Mouse (Mus musculus) brain, embryonic 14.5 days (tissue): Measurements from ENCODE around the gene Cfap221.

Source experiments
- CTCF ChIP-seq: fragments of 200-500 bp; IDR thresholded peaks from 2 replicates; pipeline ENCODE4 v1.5.1; 2012; ENCODE audit warnings: inconsistent platforms, mild to moderate bottlenecking, moderate library complexity, borderline replicate concordance; ENCODE audit not compliant: insufficient read depth, insufficient read length; ENCODE audit errors: extremely low read depth
- POLR2A ChIP-seq: fragments of 200-500 bp; IDR thresholded peaks from 2 replicates; pipeline ENCODE4 v1.6.1; 2012; ENCODE audit warnings: mild to moderate bottlenecking, inconsistent platforms, borderline replicate concordance; ENCODE audit not compliant: poor library complexity, insufficient read depth, insufficient read length, severe bottlenecking; ENCODE audit errors: extremely low read depth

DNA sequence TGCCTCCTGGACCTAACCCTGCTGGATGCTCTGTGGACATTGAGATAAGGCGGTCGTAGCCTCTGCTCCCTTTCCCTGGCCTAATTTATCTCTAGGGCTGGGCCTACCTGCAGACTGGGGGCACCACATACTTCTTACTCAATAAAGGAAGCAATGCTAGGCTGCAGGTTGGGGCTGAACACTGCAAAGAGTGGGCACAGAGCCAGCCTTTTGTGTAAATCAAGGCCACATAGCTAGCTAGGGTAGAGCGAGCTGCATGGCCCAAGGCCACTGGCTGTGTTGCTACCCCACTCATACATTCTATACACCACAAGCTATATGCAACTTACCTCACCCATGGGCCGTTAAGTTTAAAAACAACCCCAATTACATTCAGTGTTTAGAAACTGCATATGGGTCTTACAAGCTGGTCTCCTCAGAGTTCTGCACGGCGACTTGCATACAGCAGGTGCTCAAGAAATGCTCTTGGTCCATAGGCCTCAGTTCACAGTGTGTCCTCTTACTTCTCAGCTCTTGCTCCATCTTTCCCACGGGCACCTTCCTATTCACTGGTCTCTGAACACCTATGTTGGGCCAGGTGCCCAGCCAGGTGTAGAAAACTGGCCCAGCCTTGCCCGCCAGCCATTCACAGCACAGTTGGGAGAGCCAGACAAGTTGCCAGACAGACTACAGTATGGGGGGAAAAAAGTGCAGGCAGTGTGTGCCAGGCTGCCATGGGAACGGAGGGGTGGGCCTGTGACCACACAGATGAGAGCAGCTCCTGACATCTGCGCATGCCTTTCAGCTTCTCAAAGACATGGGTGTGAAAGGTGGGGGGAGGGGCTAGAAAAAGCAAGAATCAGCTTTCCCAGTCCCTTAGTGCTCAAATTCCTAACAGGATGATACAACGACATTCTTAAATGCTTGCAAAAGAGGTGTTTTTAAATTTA is 97.6 kb downstream of the Cfap221 start:
- TF ChIP-seq CTCF: no peak
- no peak for TF ChIP-seq POLR2A
